Mouse (Mus musculus) lung, postnatal 25 days (tissue): Measurements from ENCODE around the gene Fam213a.
A peak's percentile ranks its signal among the peaks of the same experiment; 100 is the strongest.

Experiments
- DNase-seq: peaks from one replicate; pipeline ENCODE4 v3.0.0; 2022; ENCODE audit warnings: low spot score

The Fam213a gene

DNA sequence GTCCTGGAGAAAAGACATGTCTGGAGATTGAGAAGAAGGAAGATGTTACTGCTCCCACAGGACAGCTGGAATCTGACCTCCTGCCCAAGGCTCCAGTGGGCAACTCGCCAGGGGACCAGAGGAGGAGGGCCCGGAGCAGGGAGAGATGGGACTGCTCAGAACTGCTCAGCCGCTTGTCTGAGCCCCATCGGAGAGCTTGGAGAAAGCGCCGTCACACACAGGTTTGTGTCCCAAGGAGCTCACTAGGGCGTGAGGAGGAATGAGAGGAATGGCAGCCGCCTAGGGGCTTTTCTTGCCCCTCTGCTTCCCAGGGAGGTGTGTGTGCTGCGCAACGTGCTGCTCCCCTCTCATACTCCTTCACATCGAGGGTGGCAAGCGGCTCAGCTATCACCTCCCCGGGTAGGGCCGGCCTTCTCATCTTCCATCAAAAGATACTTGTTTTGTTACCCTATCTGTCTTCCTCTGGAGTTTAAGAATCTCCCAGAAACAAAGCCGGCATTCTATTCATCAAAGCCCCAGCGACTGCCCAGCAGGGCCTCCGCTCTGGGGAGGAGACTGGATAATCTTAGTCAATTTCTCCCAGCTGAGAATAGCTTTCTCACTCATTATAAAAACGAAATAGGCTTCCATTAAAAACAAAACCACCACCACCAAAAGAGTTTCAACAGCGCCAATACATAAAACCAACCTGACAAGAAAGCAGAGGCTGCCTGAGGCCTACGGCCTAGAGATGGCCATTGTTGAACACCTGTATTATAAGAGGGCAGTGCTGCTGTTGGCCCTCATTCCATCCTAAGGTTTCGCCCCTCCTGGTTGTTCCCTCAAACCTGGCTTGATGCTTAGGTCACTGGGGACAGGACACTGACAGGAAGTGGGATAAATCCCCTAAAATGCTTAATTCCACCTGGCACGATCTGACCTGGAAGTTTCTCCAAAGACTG lies 9.1 kb downstream of the Fam213a start:
- peak; percentile 31 for DNase-seq

DNA sequence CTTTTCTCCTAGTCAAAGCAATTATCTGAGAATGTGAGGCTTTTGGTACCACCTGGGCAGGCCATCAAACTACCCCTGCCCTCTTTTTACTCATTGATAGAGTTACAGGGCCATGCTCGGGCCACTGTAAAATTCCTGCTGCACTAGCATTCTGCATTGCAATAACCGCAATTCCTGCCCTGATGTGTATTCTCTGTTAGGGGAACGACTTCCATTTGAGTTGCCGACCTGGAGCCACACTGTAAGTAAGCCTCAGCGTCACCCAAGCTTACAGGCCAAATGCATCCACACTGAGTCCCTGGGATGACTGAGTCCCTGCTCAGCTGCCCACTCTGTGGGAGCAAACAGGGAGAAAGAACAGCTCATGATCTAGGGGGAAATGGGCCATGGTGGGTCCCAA lies 12.0 kb downstream of the Fam213a start:
- DNase-seq = no peak

DNA sequence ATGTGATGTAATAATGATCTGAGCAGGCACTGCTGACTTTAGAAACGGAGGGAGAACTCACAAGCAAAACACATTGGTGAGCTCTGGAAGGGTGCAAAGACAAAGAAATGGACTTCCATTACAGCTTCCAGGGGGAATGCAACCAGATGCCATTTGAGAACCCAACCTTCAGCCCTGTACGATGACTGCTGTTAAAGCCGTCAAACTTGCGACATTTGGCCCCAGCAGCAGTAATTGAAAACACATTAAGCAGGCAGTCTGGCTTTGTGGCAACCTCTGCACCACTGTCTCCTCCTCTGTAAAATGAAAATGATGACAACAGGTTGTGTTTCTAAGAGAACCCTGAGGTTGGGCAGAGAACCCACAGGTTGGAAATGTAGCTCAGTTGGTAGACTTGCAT lies 12.8 kb downstream of the Fam213a start:
- no peak for DNase-seq

DNA sequence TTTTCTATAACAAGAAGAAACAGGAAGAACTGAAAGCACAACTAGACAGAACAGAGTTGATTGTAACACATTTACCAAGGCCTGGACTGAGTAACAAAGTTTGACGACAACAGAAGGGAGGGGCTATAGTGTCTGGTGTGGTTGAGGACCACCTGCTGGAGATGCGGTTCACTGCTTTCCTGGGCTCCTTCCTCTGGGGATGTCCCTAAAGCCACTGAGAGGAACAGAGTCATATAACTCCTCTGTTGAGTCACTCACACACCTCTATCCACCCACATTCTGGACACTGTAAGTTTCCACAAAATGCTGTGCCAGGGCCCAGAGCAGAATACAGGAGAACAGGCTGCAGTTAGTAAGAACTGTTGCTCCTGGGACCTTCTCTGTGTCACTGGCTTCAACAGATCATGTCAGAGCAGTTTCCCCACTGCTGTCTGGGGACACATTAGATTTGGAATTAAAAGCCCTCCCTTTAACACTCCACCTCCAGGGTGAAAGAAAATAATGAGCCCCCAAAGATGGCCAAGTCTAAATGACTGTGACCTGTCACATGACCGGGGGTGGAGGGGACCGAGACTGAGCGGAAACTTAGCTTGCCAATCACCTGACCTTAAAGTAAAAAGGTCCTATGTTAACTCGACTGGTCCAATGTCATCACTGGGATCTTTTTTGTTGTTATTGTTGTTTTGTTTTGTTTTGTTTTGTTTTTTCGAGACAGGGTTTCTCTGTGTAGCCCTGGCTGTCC lies 13.5 kb downstream of the Fam213a start:
- peak; percentile 36 for DNase-seq

DNA sequence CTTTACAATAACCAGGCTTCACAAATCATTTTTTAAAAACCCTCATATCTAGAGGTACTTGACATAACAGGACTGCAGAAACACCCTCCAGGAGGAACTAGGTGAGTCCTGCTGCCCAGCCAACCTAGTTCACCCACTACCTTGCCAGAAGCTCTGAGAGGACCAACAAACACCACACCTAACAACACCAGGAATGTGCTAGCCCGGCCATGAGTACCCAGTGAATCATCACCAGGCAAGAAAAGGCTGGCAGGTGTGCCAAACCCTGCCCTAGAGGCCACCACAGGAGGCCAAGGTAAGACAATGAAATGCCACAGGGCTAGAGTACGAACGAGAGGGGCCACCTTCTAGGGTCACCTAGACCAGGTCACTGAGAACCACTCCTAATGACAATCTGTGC lies 17.4 kb downstream of the Fam213a start:
- DNase-seq = peak; percentile 42

DNA sequence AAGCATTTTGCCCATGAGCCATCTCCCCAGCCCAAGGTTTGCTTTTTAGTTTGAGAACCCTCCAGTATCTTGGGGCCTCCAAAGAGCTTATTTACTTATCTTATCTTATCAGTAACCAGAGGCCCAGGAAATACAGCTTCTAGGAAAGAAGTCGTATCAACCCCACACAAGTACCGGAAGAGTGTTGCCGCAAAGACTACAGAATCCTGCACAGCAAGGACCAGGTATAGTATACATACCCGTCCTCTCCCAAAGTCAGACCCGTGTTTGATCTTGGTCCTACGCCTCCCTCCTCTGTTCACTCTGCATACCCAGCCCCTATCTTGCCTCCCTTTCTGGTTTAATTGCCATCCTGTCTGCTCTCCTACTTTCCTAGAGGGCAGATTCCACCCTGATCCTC lies 21.1 kb downstream of the Fam213a start:
- no peak for DNase-seq

DNA sequence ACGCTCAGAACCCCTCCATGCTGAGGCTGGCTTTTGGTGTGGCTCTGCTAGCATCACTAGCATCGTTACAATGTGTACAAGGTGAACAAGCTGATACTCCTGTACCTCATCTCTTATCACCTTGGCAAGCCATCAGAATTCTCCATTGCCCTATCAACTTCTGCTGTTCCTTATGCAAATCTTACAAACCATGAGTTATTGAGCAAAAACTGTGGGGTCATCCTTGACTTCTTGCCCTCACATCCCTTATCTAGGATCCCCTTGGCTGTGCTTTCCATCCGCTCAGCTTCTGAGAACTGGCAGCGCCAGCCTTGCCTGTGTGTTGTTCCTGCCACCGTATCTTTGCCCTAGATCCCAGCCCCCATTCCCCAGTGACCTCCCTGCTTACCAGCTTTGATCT lies 24.8 kb downstream of the Fam213a start:
- DNase-seq = no peak

DNA sequence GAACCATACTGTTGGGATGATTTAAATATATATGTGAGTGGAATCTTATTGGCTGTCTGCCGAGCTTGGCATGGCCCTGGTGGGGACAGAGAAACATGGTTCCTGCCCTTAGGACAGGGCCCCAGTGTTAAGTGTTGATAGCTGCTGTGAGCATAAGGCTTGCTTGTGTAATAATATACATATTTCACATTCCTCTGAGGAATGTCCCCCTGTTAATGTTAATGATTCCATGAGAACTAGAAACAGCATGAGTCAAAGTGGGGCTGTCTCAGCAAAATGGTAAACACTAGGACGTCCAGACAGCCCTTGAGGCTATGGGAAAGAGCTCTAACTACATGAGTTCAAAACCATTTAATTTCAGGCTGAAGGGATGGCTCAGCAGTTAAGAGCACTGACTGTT lies 26.4 kb downstream of the Fam213a start:
- no peak for DNase-seq

DNA sequence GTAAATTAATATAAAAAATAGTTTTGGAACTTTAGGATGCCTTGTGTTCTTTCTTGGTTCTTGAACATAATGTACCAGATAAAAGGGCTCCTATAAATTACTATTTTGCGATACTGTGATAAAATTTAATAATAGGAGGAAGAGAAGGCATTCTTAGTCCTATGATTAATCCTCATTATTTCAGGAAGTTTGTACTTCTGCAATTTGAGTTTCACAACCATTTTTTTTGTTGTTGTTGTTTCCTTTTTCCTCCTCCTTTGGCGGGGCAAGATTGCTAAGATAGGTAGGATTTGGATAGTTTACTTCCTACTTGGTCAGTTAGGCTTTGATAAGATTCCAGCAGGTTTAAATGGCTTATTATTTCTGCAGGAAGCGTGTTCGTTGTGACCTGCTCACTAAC lies 28.0 kb downstream of the Fam213a start:
- DNase-seq = no peak

DNA sequence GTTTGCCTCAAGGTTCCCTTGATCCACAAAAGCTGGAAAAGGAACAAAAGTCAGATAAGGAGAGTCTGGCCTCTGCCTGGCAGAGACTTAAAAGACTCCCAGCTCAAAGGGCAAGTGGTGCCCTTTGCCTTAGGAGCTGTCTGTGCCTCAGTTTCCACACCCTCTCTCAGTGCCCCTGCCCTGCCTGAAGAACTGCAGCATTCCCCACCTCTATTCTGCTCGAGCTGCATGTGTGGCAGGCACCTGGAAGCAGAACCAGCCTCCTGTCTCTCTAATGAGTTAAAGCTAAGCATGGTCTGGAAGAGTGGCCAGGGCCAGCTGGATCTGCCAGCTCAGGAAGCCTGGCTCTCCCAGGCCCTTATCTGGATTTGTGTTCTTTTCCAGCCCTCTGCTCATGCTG lies 33.9 kb downstream of the Fam213a start:
- DNase-seq = no peak

DNA sequence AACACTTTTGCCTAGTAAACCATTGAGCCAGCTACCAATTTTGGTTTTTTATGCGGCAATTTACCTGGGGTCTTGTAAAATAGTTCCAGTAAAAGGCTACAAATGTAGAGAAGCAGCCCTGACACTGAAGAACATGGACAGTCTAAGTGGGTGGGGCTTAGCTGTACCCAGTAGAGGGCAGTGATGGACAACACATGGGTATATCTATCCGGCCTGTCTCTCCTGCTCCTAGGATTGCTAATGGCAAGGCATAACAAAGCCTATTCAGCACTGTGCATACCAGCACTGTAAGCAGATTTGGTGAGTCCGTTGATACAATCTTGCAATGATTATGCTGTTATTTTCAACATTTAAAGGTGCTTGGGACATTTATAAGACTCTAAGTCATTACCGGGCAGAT lies 34.6 kb downstream of the Fam213a start:
- DNase-seq = peak; percentile 66

DNA sequence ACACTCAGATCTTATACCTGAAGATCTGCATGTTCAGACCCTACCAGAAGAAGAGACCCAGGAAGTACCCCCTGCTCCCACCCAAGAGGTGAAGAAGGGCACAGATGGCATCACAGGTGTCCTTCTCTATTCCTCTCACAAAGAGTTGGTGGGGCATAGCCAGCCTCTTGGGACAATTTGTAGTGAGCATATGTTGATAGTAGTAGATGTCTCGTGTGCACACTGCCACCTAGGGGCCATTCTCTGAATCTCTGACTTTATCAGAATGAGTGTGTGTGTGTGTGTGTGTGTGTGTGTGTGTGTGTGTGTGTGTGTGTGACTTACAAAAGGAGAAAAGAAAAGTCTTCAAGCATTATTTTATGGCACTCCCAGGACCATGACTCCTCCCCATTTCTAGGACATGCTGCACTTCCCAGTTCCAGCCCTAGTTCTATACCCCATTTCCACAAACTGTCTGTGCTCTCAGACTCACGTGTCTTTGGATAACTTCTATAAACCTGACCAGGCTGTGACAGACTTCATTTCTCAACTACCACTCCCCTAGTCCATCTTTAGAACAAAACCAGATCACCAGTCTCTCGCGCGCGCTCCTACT lies 38.4 kb downstream of the Fam213a start:
- DNase-seq = peak; percentile 68

DNA sequence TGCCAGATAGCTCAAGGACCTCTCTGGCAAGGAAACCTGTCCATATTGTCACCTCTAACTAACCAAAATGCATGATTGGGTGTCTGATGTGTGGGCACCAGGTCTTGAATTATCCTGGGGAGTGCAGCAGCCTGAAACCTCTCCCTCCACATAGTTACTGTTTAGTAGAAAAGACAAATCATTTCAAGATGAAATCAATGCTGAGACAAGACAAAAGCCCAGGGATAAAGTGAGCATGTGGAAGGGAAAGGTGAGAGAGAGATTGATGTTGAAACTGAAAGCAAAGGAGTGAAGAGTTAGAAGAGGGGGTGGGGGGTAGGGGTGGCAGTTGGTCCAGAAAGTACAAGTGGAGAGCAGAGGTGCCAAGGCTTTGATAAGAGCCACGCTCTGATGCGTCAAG lies 45.5 kb downstream of the Fam213a start:
- DNase-seq = no peak

DNA sequence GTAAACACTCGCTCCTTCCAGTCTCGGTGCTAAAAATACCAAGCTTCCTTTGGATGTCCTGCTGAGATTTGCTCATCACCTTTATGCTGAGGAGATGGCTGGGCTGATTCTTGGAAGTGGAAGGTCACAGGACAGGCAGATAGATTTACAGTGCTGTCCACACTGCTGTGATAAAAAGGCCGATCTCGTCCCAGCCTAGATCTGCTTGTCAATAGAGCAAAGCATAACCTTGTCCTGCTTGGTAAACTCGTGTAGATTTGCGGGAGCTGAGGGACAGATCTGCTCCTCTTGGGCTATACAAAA lies 46.0 kb downstream of the Fam213a start:
- no peak for DNase-seq

DNA sequence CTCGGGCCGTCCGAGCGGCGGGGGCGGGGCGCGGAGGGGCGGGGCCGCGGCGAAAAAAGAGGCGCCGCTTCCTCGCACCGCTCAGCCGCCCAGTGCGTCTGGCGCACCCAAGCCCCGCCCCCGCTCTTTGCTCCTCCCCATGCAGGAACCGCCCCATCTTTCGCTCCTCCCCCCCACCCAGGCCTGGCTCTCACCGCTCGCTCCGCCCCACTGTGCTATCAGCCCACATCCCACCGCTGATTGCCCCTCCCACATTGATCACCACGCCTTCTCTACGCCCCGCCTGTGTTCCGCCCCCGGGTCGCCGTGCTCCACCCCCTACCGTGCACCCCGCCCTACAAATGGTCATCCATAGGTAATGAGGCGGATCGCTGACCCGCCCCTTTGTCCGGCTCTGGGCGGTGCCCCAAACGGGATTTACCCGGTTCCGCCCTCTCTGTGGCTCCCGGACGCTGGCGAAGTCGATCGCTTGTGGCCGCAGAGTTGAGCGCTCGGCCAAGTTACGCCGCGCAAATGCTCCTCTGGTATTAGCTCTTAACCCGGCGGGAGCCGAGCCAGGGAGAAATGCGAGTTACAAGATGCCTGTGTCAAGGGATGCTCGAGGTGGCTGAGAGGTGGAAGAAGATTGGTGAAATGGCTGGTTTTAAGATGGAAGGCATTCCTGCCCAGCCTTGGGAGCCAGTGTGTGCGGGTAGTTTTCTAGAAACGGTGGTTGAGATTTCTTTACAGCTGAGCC lies 46.6 kb downstream of the Fam213a start:
- DNase-seq = peak; percentile 98

DNA sequence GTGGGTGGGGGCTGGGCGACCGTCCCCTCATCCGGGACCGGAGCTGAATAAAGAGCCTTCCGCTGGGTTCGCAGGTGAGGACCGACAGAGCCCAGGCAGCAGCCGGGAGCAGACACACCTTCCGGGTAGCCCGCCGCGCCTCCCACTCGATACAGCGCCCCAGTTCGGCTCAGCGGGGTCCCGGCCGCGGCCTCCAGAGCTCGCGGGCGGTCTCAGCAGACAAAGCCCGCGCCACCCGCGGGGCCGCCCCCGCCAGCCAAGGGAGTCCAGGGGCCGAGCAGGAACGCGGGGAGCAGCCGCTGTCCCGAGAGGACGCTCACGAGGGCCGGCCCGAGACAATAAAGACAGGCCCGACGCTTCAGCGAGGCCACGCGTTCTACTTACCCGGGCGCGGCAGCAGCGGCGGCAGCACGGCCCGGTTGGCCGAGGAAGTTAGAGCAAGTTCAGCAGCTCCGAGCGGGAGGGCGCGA lies 47.2 kb downstream of the Fam213a start, which contains the start of gene Tspan14:
Gene Tspan14, minus strand, starts transcription at position 416 of the 470 bp plus-strand sequence.
- DNase-seq = no peak

DNA sequence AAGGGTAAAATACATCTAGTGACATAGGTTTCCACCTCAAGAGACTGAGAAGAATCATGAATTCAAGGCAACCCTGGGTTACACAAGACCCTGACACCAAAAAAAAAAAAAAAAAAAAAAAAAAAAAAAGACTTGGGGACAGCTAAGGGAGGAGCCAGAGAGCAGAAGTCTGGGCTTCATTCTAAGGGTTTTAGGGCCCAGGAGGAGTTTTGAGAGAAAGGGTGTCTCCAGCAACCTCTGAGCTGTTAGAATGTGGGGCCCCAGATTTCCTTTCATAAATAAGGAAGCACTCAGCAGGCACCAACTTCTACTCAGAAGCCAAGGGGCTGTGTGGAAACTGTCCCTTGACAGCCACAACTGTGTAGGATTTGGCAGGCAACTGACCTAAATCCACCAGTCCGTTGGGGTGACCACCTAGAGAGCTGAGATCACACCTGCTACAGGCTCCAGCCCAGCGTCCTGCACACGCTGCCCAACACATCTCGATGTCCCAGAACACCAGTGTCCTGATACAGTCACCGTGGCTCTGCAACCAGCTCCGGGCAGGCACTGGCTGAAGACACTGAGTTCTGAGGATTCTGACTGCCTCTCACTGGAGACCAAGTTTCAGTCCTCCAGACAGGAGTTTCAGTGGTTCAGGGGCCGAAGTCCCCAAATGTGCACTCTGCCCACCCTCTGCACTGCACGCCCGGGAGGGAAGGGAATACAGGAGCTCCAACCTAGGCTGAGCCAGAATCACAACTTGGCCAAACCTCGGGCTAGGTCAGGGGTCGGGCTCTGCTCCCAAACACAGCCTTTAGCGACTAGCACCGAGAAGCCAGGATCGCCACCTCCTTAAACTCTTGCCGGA lies 47.9 kb downstream of the Fam213a start:
- DNase-seq = peak; percentile 51

DNA sequence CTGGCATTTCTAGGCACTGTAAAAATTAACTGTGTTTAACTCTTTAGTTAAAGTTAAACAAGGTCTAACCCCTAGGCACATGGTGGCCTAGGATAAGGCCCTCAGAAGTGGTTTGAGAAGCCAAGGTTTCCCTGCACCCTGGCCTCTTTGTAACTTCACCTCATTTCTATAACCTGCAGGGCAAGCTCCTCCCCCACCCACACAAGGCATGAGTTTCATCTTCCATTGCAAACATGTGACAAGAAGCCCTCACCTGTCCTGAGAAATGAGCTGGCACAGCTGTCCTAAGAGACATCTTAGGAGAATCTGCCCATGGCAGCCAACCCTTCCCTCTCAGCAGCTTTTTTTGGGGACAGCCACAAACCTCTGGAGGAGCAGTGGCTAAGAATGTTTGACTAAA lies 48.7 kb downstream of the Fam213a start:
- DNase-seq = no peak

DNA sequence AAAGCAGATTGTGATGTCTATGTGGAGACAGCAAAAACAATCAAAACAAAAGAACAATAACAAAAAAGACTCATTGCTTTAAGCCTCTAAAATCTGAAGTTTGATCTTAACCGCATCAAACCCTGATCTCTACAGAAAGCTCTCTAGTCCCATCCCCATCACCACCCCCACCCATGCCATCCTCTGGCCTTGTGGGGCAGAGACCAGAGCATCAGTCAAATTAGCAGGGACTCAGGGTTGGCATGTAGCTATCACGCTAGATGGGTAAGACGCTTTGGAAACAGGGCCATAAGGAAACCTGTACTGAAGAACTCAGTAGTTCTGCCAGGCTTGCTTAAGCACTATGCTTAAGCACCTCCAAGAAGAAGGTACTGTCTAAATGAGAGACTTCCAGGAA lies 49.4 kb downstream of the Fam213a start:
- no peak for DNase-seq

DNA sequence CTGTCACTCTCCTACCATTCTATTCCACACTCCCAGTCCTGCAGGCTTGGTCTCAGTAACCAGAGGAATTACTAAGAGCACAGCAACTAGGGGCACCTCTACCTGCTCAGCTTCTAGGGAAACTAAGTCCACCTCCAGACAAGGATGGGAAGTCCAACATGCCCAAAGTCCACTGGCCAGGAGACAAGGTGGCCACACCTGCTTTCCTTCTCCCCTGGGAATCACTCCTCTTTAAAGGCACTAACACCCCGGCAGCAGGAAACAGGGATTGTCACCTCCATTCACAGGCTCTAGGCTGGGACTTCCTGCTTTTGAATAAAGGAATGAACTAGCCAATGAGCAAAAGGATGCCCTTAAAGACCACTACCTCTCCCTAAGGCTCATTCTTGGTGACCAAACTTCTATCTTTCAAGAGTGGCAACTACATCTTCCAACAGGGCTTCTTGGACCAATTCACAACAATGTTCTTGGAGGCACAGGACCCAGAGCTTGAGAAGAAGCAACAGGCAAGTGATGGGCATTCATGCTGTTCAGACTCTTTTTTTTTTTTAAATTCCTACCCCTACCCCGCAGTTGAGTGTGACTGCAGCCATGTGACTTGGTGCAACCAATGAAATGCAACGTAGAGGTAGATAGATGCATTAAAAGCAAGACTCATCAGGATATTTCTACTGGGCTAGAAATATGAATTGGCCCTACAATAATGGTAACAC lies 49.9 kb downstream of the Fam213a start:
- no peak for DNase-seq
